Mouse (Mus musculus) spleen, adult 2 months (tissue): ENCODE results near the gene Smap2. TPM values are rescaled to one million over a fixed set of nuclear protein-coding genes. Genes with fewer than 3 reads are reported as not detected.
A peak's percentile ranks its signal among the peaks of the same experiment; 100 is the strongest.

Experiments used
- DNase-seq, 2 experiments: peaks; one replicate each; pipeline versions ENCODE4 v3.0.0 to v3.0.0-alpha.2; 2012 to 2021; ENCODE audit warnings: low spot score in 2 of 2, low read depth in 1 of 2
- H3K27ac ChIP-seq: fragments of 200-500 bp; 2 replicates; pipeline ENCODE4 v1.5.1; 2012; ENCODE audit warnings: low read length, inconsistent platforms; ENCODE audit not compliant: insufficient read depth
- H3K27me3 ChIP-seq: fragments of 200-500 bp; 2 replicates; pipeline ENCODE4 v1.6.1; 2012; ENCODE audit warnings: mild to moderate bottlenecking, moderate library complexity, low read length, inconsistent platforms; ENCODE audit not compliant: control insufficient read depth, insufficient read depth
- H3K36me3 ChIP-seq: fragments of 200-500 bp; 2 replicates; pipeline ENCODE4 v1.6.1; 2012; ENCODE audit warnings: mild to moderate bottlenecking, low read length, inconsistent platforms; ENCODE audit not compliant: control insufficient read depth, insufficient read depth
- H3K4me1 ChIP-seq: fragments of 200-500 bp; 2 replicates; pipeline ENCODE4 v1.6.1; 2011; ENCODE audit warnings: inconsistent platforms; ENCODE audit not compliant: control insufficient read depth, insufficient read depth, insufficient read length
- H3K4me3 ChIP-seq: fragments of 200-500 bp; 2 replicates; pipeline ENCODE4 v1.5.1; 2011; ENCODE audit warnings: mild to moderate bottlenecking, inconsistent platforms; ENCODE audit not compliant: insufficient read depth, insufficient read length; ENCODE audit errors: extremely low read depth
- CTCF ChIP-seq: fragments of 200-500 bp; IDR thresholded peaks from 2 replicates; pipeline ENCODE4 v1.5.1; 2011; ENCODE audit warnings: mild to moderate bottlenecking, inconsistent platforms; ENCODE audit not compliant: insufficient read depth, insufficient read length, insufficient replicate concordance; ENCODE audit errors: extremely low read depth
- POLR2A ChIP-seq: fragments of 200-500 bp; IDR thresholded peaks from 2 replicates; pipeline ENCODE4 v1.6.1; 2011; ENCODE audit warnings: low read depth, low read length, inconsistent platforms
- WGBS: fragments of 180-500 bp; shearing (Covaris S2); methylation state at CpG from one replicate; pipeline ENCODE4 v1.1.7; 2018; 5-methylcytosine and 5-hydroxymethylcytosine counted together
- polyA plus RNA-seq: library from polyadenylated mRNA; depleted of rRNA; stranded (reverse); fragments of >200 nt; gene quantifications from 2 replicates; pipeline ENCODE4 v1.2.3, GENCODE M21; 2012; rRNA removed

Gene Smap2
- polyA plus RNA-seq, 1 experiment: 63.7 TPM

GRCm38 (mm10) chr4:120948938-120949337 is 68.1 kb downstream of the Smap2 start:
- H3K4me1 ChIP-seq: peaks cover 13% of the 10 kb centered on the region
- H3K36me3 ChIP-seq: peaks cover 2% of the 10 kb centered on the region
- H3K27ac ChIP-seq: no peak overlapping the region
- no peak for TF ChIP-seq CTCF
- no peak for TF ChIP-seq POLR2A
- no peak for DNase-seq
- no peak overlapping the region for H3K4me3 ChIP-seq
- no peaks in the 10 kb centered on the region for H3K27me3 ChIP-seq
- WGBS: 43% methylated on average over 3 of the region's 3 CpGs

DNA sequence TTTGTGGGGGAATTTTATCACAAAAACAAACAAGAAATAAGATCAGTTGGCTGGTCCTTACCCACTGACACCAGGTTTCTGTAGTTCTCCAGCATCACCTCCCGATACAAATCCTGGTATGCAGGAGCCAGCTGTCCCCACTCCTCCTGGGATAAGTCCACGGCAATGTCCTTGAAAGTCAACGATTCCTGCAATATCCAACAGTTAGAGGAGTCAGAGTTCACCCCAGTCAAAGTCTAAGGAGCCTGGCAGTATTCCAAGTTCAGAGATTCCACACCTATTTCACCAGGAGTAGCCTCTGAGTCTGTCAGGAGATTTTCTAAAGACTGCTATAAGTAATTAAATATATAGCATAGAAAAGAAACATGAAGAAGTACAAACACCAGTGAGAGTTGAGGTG is 82.0 kb downstream of the Smap2 start:
- no peak overlapping the region for H3K4me3 ChIP-seq
- TF ChIP-seq CTCF (no peak), POLR2A (no peak)
- no peaks in the 10 kb centered on the region for H3K4me1 ChIP-seq
- no peak for DNase-seq
- peaks cover 5% of the 10 kb centered on the region for H3K36me3 ChIP-seq
- H3K27ac ChIP-seq: no peak overlapping the region
- WGBS: 90% methylated on average over 3 of the region's 3 CpGs
- H3K27me3 ChIP-seq: no peaks in the 10 kb centered on the region

DNA sequence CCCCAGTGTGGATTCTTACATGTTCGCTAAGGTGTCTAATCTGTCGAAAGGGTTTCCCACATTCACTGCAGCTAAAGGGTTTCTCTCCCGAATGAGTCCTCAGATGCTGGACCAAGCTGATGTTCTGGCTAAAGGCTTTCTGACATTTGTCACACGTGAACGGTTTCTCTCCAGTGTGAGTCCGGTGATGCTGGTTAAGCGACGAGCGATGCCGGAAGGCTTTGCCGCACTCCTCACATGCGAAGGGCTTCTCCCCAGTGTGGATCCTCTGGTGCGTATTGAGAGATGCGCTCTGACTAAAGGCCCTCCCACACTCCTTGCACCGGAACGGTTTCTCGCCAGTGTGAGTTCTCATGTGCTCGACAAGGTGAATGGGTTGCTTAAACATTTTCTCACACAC is 86.3 kb downstream of the Smap2 start:
- Histone ChIP-seq H3K27ac (no peak overlapping the region), H3K4me3 (no peak overlapping the region), H3K4me1 (no peaks in the 10 kb centered on the region), H3K27me3 (no peaks in the 10 kb centered on the region), H3K36me3 (peaks cover 5% of the 10 kb centered on the region)
- no peak for DNase-seq
- no peak for TF ChIP-seq CTCF
- TF ChIP-seq POLR2A: no peak
- WGBS: 97% methylated on average over 18 of the region's 18 CpGs

DNA sequence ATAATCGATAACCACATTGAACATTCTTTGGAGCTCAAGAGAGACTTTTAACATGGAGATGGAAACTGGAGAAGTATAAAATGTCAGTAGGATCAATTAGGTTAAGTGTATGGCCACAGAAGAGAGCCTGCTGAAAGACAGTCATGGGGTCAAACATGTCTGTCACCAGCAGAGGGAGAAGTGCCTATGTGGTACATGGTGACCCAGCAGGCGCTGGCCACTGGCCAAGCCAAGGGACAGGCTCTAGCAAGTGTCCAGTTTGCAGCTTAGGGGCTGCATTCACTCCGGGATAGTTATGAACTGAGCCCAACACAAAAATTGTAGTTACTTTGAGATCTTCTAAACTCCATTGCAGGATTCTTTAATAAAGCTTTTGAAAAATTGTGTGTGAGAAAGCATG is 88.4 kb downstream of the Smap2 start:
- no peak for DNase-seq
- H3K4me3 ChIP-seq: no peak overlapping the region
- H3K27ac ChIP-seq: no peak overlapping the region
- H3K36me3 ChIP-seq: peaks cover 5% of the 10 kb centered on the region
- H3K4me1 ChIP-seq: no peaks in the 10 kb centered on the region
- no peak for TF ChIP-seq CTCF
- no peak for TF ChIP-seq POLR2A
- H3K27me3 ChIP-seq: no peaks in the 10 kb centered on the region
- WGBS: 87% methylated on average over 3 of the region's 3 CpGs

DNA sequence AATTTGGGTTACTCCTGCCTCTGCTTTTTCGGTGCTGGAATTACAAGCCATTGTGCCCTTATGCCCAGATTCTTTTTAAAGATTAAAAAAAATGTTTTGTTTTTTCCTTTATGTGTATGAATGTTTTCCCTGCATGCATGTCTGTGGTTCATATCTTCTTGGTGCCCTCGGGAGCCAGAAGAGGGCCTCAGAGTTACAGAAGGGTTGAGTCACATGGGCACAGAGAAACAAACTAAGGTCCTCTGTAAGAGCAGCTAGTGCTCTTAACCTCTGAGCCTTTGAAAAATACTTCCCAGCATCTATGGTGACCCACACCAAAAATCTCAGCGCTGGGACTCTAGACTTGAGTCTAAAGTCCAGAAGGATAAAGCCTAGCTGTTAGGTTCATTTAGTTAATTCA is 91.7 kb downstream of the Smap2 start:
- Histone ChIP-seq H3K4me1 (no peaks in the 10 kb centered on the region), H3K36me3 (peaks cover 11% of the 10 kb centered on the region), H3K4me3 (peak overlapping the region; percentile 70), H3K27me3 (no peaks in the 10 kb centered on the region), H3K27ac (peak overlapping the region; percentile 77; the same call in 1 of the 2 replicates)
- WGBS: 11% methylated on average over 3 of the region's 3 CpGs
- no peak for TF ChIP-seq POLR2A
- peak; percentile 12; the same call in 1 of the 2 replicates for TF ChIP-seq CTCF
- peak; percentile 58 to 59 for DNase-seq

DNA sequence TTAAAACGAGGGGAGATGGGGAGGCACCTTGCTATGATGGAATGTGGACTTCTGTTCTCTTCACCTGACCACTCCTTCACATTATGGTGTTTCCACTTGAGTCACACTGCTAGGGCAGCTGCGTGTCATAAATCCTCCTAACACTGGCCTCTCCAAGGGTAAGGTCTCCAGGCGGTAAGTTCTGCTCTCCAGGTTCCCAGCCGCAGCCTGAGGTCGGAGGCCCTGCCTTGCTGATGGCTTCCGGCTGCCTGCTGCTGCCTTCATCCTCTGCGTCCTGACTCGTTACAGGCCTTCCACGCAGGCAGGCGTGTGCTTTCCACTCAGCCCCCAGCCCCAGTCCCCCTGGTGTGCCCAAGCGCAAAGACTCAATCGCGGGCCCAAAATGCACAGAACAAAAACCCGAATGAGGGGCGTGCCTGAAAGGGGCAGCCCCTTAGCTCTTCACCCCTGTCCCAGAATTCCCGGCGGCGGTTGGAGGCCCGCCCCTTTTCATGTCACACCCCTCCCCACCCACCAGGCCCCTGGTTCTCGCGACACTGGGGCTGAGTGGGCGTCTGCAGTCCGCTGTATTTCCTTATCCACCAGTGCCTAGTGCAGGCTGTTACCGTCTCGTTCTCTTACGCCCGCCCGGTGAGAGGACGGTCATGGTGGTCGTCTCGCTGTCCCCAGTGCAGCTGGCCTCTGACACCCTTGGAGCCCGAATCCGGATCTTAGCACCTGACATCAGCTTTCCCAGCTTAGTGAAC is 92.3 kb downstream of the Smap2 start, which contains the start of gene Exo5:
Gene Exo5, minus strand, starts transcription at position 464 of the 746 bp plus-strand sequence.
- peak; percentile 86 to 93 for DNase-seq
- under 1% methylated on average over 33 of the region's 33 CpGs for WGBS
- Histone ChIP-seq H3K27ac (peak within 1 kb of the TSS; percentile 77), H3K36me3 (peaks cover 11% of the 10 kb centered on the region), H3K4me1 (no peaks in the 10 kb centered on the region), H3K4me3 (peak within 1 kb of the TSS; percentile 70), H3K27me3 (no peaks in the 10 kb centered on the region)
- TF ChIP-seq POLR2A: peak; percentile 96
- TF ChIP-seq CTCF: no peak

DNA sequence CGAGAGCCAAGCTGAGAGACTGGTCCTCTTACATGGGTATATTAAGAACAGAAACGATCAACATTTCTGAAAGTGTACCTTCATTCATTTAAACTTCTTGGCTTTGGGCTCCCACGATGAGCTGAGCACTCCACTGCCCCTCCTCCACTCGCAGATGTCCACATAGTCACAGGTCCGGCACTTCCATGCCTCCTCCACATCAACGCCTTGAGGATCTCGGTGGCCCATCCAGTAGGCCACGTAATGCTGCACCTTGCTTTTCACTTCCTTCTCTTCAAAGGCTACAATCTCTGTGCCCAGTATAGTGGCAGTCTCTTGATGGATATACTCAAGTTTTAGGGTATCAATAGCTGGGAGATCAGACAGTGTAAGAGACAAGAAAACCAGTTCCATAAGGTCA is 95.6 kb downstream of the Smap2 start:
- Histone ChIP-seq H3K27me3 (no peaks in the 10 kb centered on the region), H3K4me3 (no peak overlapping the region), H3K4me1 (no peaks in the 10 kb centered on the region), H3K27ac (no peak overlapping the region), H3K36me3 (peaks cover 11% of the 10 kb centered on the region)
- TF ChIP-seq CTCF (no peak), POLR2A (no peak)
- 92% methylated on average over 8 of the region's 8 CpGs for WGBS
- DNase-seq: no peak

Other genes with a start within 250 kb of the Smap2 start
- 105 and 161 TPM in 2 replicates for gene Nfyc, start 185.7 kb downstream of the Smap2 start, polyA plus RNA-seq
- gene Rims3, start 162.4 kb downstream of the Smap2 start, polyA plus RNA-seq: 6.2 and 8.7 TPM in 2 replicates
- gene Exo5, start 92.2 kb downstream of the Smap2 start, polyA plus RNA-seq: 4.1 and 4.5 TPM in 2 replicates
- 2.3 and 3.3 TPM in 2 replicates for gene Zfp69, start 65.5 kb downstream of the Smap2 start, polyA plus RNA-seq
- gene Col9a2, start 22.1 kb upstream of the Smap2 start, polyA plus RNA-seq: 0.02 and 0.06 TPM in 2 replicates
- gene Zmpste24, start 81.0 kb upstream of the Smap2 start, polyA plus RNA-seq: 8.1 and 9.8 TPM in 2 replicates
- gene Tmco2, start 92.0 kb upstream of the Smap2 start, polyA plus RNA-seq: not detected in 2 replicates
- gene Rlf, start 197.8 kb upstream of the Smap2 start, polyA plus RNA-seq: 2.8 and 2.9 TPM in 2 replicates